Mouse (Mus musculus) 3134 (cell line): ENCODE data around the gene Srgap3.
"Not testable (repeated sequence)": the region's sequence is repeated elsewhere in the genome, so short reads cannot be mapped to it uniquely, and the experiment has no call there.

Source experiments
- DNase-seq: peaks from one replicate; pipeline ENCODE4 v3.0.0-alpha.2; 2011; ENCODE audit warnings: low spot score; ENCODE audit not compliant: insufficient read length; ENCODE audit errors: extremely low read depth

Gene Srgap3

GRCm38 (mm10) chr6:112862465-112862864 lies 84.6 kb downstream of the Srgap3 start:
- no peak for DNase-seq

GRCm38 (mm10) chr6:112861351-112862297 lies 85.4 kb downstream of the Srgap3 start:
- DNase-seq: peak; percentile 72

GRCm38 (mm10) chr6:112860290-112860689 lies 86.8 kb downstream of the Srgap3 start:
- not testable (repeated sequence) for DNase-seq

- no peak for DNase-seq
Measured at GRCm38 (mm10) chr6:112857057-112857456, 90.0 kb downstream of the Srgap3 start.

- DNase-seq: no peak
Measured at GRCm38 (mm10) chr6:112855183-112855582, 91.9 kb downstream of the Srgap3 start.

GRCm38 (mm10) chr6:112852261-112853235 lies 94.5 kb downstream of the Srgap3 start:
- no peak for DNase-seq

GRCm38 (mm10) chr6:112850745-112851144 lies 96.3 kb downstream of the Srgap3 start:
- DNase-seq: no peak

- DNase-seq: no peak
Measured at GRCm38 (mm10) chr6:112848629-112849180, 98.4 kb downstream of the Srgap3 start.

- DNase-seq: no peak
Measured at GRCm38 (mm10) chr6:112846863-112847262, 100.2 kb downstream of the Srgap3 start.

GRCm38 (mm10) chr6:112842426-112842825 lies 104.6 kb downstream of the Srgap3 start:
- no peak for DNase-seq

GRCm38 (mm10) chr6:112840400-112840799 lies 106.7 kb downstream of the Srgap3 start:
- no peak for DNase-seq

- no peak for DNase-seq
Measured at GRCm38 (mm10) chr6:112839391-112839790, 107.7 kb downstream of the Srgap3 start.

- DNase-seq: no peak
Measured at GRCm38 (mm10) chr6:112838879-112839278, 108.2 kb downstream of the Srgap3 start.

- DNase-seq: no peak
Measured at GRCm38 (mm10) chr6:112836712-112837111, 110.4 kb downstream of the Srgap3 start.

- DNase-seq: no peak
Measured at GRCm38 (mm10) chr6:112835413-112835812, 111.7 kb downstream of the Srgap3 start.

GRCm38 (mm10) chr6:112834430-112834829 lies 112.6 kb downstream of the Srgap3 start:
- no peak for DNase-seq

- no peak for DNase-seq
Measured at GRCm38 (mm10) chr6:112833763-112834162, 113.3 kb downstream of the Srgap3 start.

GRCm38 (mm10) chr6:112829196-112829595 lies 117.9 kb downstream of the Srgap3 start:
- DNase-seq: no peak

GRCm38 (mm10) chr6:112828420-112828819 lies 118.6 kb downstream of the Srgap3 start:
- DNase-seq: no peak

- DNase-seq: no peak
Measured at GRCm38 (mm10) chr6:112825657-112826056, 121.4 kb downstream of the Srgap3 start.

- DNase-seq: no peak
Measured at GRCm38 (mm10) chr6:112823096-112823495, 124.0 kb downstream of the Srgap3 start.
